Mouse (Mus musculus) limb, embryonic 12.5 days (tissue): ENCODE measurements at regions not wholly inside any gene's neighbourhood (a gene's known extent, or its start where the extent isn't known, plus 50 kb on each side); places are given as distances from the start of the nearest gene placed in this dataset.

Experiments
- ATAC-seq: fragments of 200-750 bp; cut with Nextera tagmentation; 2 replicates; pipeline ENCODE4 v1.8.0; 2017; ENCODE audit warnings: low read depth, moderate TSS enrichment; ENCODE audit not compliant: insufficient number of reproducible peaks, insufficient read depth, low FRiP score, low TSS enrichment
- H3K27ac ChIP-seq: fragments of 300-500 bp; sonication (generic); 2 replicates; pipeline ENCODE4 v1.5.1; 2016; ENCODE audit warnings: mild to moderate bottlenecking, moderate library complexity
- H3K27me3 ChIP-seq: fragments of 300-500 bp; sonication (generic); 2 replicates; pipeline ENCODE4 v1.6.1; 2016; ENCODE audit warnings: mild to moderate bottlenecking, moderate library complexity
- H3K36me3 ChIP-seq: fragments of 300-500 bp; sonication (generic); 2 replicates; pipeline ENCODE4 v1.6.1; 2016; ENCODE audit warnings: mild to moderate bottlenecking, moderate library complexity
- H3K4me1 ChIP-seq: fragments of 300-500 bp; sonication (generic); replicated peaks from 2 replicates; pipeline ENCODE4 v1.6.1; 2016
- H3K4me2 ChIP-seq: fragments of 300-500 bp; sonication (generic); 2 replicates; pipeline ENCODE4 v1.6.1; 2016; ENCODE audit warnings: mild to moderate bottlenecking, moderate library complexity
- H3K4me3 ChIP-seq: fragments of 300-500 bp; sonication (generic); replicated peaks from 2 replicates; pipeline ENCODE4 v1.5.1; 2016; ENCODE audit warnings: mild to moderate bottlenecking
- H3K9ac ChIP-seq: fragments of 300-500 bp; sonication (generic); replicated peaks from 2 replicates; pipeline ENCODE4 v1.6.1; 2016; ENCODE audit warnings: mild to moderate bottlenecking, moderate library complexity
- H3K9me3 ChIP-seq: fragments of 300-500 bp; sonication (generic); 2 replicates; pipeline ENCODE4 v1.6.1; 2016; ENCODE audit warnings: mild to moderate bottlenecking, moderate library complexity
- WGBS: fragments of 180-500 bp; shearing (Covaris S2); methylation state at CpG from one replicate; pipeline ENCODE4 v1.1.7; 2016; 5-methylcytosine and 5-hydroxymethylcytosine counted together

DNA sequence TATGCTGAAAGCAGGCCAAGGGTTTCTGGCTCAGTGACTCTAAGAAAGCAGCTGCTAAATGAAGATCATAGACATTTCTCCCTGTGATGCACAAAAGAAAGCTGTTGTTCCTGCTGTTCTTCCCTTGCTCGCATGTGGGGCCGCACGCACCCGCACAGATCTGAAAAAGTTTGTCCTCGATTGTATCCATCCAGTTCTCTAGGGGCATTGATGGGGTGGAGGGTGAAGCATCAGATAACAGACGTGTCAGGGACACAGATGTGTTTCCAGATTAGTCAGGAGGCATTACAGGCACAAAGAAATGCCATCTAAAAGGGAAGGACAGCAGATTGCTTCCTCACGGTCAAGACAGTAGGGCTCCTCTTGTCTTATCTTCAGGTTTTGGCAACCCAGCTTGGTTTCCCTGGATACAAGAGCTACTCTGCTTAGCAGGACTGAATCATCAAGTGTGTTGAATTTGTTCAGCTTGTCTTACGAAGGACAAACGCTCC lies 2001.3 kb downstream of the Pcdh9 start:
- no peaks in the 10 kb centered on the region for H3K4me1 ChIP-seq
- H3K27ac ChIP-seq: no peak overlapping the region
- H3K9ac ChIP-seq: no peak overlapping the region
- no peak overlapping the region for H3K4me3 ChIP-seq
- H3K9me3 ChIP-seq: peaks cover 1% of the 10 kb centered on the region; the same call in 1 of the 2 replicates
- no peaks in the 10 kb centered on the region for H3K27me3 ChIP-seq
- ATAC-seq: no peak
- no peak overlapping the region for H3K4me2 ChIP-seq
- WGBS: 88% methylated on average over 9 of the region's 9 CpGs
- H3K36me3 ChIP-seq: no peaks in the 10 kb centered on the region

DNA sequence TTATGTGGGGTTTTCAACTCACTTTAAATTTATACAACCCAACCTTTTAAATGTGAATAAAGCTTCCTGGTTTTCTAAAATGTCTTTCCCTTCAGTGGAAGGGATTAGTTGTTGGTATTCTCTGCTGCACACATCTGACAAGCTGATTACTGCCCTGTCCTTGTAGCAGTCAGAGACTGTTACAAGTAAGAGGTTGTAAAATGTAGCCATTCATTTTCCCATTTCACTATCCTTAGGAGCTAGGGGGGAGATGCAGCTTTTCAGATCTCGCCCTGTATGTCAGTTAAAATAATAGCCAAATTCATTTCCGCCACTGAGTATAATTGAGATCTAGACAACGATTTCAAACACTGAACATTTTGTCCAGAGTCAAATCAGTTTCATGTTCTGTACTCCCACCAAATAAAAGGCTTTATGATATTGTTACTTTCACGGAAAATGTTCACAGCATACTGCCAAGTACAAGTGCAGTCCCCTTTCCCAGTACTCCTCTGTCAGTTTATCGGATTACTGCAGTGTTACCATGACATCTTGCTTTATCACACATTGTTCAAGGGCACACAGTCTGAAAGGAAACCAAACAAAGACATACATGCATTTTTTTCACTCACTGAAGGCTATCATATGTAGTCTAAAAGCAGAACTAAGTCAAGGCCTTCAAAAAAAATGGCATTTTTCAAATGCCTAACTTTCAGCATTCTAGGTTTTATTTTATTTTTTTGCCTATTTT lies 2024.4 kb downstream of the Pcdh9 start:
- no peak overlapping the region for H3K4me3 ChIP-seq
- H3K9me3 ChIP-seq: no peaks in the 10 kb centered on the region
- no peaks in the 10 kb centered on the region for H3K4me1 ChIP-seq
- WGBS: 84% methylated on average over 5 of the region's 5 CpGs
- no peak overlapping the region for H3K9ac ChIP-seq
- no peak overlapping the region for H3K27ac ChIP-seq
- no peaks in the 10 kb centered on the region for H3K36me3 ChIP-seq
- H3K4me2 ChIP-seq: no peak overlapping the region
- H3K27me3 ChIP-seq: no peaks in the 10 kb centered on the region
- ATAC-seq: no peak

GRCm38 (mm10) chr14:91852258-91852657 lies 2038.2 kb downstream of the Pcdh9 start:
- no peaks in the 10 kb centered on the region for H3K4me1 ChIP-seq
- H3K4me3 ChIP-seq: no peak overlapping the region
- no peak overlapping the region for H3K4me2 ChIP-seq
- WGBS: 68% methylated on average over 8 of the region's 8 CpGs
- peaks cover 5% of the 10 kb centered on the region; the same call in 1 of the 2 replicates for H3K9me3 ChIP-seq
- H3K9ac ChIP-seq: no peak overlapping the region
- no peaks in the 10 kb centered on the region for H3K27me3 ChIP-seq
- no peaks in the 10 kb centered on the region for H3K36me3 ChIP-seq
- ATAC-seq: peak; percentile 59; the same call in 1 of the 2 replicates
- H3K27ac ChIP-seq: no peak overlapping the region
